Mouse (Mus musculus): ENCODE results near the gene Slc6a16. TPM values are rescaled to one million over a fixed set of nuclear protein-coding genes. Genes with fewer than 3 reads are reported as not detected.

The Slc6a16 gene
- total RNA-seq, 4 experiments from 2014 or later, result 0.37 TPM; not detected in 3

- DNase-seq, result no peak
These were observed 24.3 kb upstream of the Slc6a16 start for GRCm38 (mm10) chr7:45216442-45217183.

DNA sequence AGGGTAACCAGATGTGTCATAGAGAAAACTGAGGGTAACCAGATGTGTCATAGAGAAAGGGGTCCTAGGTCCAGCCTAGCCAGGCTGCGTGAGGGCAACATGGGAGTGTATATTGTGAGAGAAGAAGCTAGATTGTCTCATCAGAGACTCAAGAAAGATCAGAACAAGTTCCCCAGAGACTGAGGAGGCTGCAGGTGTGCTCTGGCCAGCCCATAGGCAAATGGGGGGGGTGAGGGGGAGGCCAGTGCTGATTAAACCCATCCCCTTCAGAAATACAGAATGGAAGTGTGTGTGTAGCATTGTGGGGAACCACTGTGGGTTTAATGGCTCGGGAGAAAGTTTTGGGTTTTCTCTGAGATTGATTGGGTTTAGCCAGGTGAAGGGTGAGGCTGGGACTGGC, 19.2 kb upstream of the Slc6a16 start:
- DNase-seq, result no peak

DNA sequence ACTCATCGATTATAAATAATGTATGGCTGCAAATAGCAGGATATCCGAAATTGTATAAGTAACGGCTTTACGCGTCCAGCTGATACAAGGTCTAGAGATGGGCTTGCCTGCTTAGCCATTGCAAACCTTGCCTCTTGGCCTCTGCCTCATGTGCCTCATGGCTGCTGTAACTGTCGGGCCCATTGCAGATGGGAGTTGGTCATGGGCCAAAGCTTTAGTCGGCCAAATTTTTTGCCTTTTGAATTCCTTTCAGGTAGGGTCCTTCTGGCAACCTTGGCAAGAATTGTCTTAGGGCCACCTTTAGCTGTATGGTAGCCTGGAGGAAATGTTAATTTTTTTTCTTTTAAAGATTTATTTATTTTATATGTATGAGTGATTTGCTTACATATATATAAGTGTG, 16.1 kb upstream of the Slc6a16 start:
- DNase-seq, result no peak

DNA sequence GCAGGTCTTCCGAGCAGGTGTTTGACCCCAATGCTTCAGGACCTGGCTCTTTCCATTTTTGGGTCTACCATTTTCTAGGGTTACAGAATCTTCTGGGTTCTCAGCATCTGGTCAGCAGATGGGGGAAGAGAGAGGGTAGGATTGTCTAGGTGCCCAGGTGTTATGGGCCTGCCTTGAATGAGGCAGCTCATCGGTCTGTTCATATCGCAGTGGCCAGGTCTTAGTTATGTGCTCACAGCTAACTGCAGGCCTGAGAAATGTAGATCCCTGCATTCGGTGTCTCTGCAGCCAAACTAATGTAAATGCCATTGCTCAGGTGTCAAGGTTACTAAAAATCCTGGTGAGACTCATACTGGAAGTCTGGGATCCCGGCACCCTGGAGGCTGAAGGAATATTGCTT, 14.5 kb upstream of the Slc6a16 start:
- no peak for DNase-seq

DNA sequence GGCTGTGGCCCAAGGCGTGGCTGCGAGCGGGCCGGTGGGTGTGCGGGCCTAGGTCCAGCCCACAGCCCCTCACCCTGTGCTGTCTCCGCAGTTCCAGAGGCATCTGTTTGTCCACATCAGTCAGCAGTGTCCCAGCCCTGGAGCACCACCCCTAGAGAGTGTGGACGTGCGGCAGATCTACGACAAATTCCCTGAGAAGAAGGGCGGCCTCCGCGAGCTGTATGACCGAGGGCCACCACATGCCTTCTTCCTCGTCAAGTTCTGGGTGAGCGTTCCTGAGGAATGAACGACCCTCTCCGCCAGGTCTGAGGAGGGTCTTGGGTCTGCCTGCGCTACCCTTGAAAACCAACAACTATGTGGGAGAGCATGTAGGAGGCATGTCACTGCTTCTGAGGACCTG, 12.3 kb upstream of the Slc6a16 start:
- DNase-seq, result no peak

GRCm38 (mm10) chr7:45229046-45229445, 11.8 kb upstream of the Slc6a16 start:
- DNase-seq, result no peak

DNA sequence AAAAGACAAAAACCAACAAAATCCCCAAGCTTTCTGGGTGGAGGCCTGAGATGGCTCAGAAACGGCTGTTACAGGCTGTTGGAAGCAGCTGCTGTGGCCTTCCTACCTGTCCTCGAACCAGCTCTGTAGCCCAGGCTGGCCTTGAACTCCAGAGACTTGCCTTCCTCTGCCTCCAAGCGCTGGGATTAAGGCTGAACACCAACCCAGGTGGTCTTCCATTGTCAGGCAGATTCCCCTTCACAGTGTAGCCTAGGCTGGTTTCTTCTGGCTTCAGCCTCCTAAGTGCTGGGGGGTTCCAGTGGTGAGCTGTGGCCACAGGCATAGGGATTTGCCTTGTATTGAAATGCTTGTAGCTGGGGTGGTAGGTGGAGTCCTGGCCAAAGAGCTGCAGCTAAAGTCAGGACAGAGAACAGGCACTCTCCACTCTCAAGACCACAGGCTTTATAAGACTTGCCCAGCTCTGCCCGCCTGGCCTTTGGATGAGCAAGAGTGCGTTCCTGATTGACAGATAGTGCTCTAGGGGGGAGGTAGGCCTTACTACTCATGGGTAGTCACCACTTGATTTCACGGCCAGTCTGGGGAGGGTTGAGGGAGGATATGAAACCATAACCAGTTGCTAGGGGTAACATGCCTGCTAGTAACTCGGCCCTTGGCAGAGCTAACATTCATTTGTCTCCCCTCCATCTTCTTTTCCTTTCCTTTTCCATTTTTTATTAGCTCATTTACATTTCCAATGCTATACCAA, 11.3 kb upstream of the Slc6a16 start:
- no peak for DNase-seq

GRCm38 (mm10) chr7:45231192-45231591, 9.7 kb upstream of the Slc6a16 start:
- no peak for DNase-seq

DNA sequence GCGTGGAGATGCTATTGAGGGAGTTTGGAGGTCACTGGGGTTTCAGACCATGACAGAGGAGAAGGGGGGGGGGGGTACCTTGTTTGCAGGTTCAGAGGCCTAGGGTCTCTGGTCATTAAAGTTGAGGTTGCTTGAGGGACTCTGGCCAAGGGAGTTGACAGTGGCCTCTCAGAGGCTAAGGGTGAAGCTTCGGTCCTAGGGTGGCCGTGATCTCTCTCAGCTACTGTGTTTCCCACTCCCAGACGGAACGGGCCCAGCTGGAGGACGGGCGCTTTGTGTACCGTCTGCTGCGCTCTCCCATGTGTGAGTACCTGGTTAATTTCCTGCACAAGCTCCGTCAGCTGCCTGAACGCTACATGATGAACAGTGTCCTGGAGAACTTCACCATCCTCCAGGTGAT, 8.9 kb upstream of the Slc6a16 start:
- DNase-seq, result no peak

DNA sequence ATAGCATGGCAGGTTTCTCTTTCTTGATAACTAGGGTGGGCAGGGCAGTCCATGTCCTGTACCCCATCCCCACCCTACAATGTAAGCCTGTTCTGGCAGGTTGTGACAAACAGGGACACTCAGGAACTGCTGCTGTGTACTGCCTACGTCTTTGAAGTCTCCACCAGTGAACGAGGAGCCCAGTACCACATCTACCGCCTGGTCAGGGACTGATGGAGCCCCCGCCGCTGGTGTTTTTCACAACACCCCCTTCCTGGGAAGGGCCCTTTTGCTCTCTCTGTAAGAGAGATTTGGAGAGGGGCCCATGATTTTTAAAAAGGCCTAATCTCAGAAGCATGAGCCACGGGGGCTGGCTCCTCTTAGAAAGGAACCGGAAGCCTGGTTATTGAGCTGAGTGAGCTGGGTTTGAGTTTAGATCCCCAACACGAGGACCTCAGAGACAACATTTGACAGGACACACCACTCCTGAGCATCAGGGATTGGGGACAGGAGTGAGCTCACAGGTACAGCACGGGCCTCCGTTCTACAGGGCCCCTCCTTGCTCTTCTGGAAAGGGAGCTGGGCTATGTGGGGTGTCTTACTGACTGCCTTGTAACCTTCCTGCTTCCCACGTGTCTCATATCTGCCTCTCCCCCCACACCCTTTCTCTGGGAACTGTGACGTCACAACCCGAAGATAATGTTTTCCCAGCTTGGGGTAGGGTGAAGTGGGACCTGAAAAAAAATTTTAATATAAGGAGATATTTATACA, 8.0 kb upstream of the Slc6a16 start:
- DNase-seq, result no peak

DNA sequence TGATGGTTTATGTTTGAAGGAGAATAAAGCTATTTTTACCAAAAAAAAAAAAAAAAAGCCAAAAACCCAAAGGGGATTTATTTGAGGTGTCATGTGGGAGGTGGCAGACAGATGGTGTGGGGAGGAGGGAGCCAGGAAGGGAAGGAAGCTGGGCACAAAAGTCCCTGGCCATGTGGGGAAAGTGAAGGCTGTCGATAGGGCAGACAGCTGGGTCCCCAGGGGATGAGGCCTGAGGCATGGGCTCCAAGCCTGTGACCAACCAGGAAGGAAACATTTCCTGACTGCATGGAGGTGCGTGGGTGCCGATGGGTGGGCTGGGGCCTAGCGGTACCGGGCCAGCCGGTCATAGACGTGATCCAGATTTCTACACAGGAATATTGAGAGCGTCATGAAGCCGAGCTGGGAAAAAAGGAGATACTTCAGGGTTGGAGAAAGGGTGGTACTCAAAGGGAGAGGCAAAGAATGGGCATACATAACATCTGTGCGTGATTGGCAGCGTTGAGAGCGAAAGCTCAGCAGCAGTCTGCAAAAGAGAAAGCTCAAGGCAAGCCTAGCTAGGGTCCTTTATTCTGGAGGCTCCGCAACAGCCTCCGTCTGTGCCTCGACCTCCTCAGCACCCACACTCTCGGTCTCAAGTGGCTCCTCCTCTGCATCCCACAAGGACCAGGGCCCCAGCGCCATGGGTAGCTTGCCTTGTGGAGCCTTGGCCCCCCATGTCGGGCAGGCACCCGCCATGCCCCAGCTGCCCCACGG, 7.1 kb upstream of the Slc6a16 start:
- DNase-seq, result no peak

DNA sequence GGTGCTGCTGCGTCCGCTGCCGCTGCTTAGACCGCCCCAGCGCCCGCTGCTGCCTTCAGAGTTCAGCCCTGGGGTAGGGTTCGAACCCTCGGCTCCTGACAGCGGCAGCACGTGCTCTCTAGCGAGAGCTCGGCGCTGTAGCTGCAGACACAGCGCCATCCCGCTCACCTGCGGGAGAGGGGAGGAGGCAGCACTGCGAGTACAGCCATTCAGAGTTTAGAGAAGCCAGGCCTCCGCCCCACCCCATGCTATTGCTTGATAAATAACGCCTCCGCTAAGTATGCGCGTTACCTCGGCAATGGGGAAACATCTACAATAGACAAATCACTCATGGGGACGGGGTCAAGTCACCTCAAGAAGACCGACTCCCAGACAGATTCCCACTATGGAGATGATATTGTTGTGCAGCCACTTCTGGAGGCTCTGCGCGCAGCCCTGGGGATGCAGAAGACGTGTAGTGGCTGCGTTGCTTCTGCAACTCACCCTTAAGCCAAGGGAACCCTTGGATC, 6.5 kb upstream of the Slc6a16 start:
- DNase-seq, result no peak

GRCm38 (mm10) chr7:45234922-45235571, 5.8 kb upstream of the Slc6a16 start:
- no peak for DNase-seq

DNA sequence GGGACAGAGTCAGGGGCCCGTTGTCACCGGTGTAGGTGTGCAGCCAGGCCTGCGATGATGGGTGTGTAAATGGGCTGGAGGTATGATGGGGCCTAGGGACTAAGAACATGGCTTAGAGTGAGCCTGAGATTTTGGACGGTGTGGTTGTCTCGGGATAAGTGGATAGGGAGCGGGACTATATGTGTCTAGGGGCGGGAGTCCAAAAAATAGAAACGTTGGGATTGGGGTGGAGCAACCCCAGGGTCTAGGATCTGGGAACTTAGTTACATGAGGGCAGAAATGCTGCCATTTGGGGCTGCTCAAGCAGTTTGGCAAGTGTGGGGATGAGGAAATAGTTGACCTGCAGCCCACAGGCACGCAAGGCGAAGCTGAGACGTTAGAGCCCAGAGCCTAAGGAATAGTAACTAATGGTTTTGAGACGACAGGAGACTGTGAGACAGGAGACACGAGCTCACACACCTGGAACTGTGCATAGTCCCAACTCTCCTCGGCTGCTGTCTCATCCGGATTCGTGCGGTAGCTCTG, 5.2 kb upstream of the Slc6a16 start:
- no peak for DNase-seq

GRCm38 (mm10) chr7:45237747-45238699, 2.9 kb upstream of the Slc6a16 start:
- no peak for DNase-seq

GRCm38 (mm10) chr7:45238723-45239496, 2.0 kb upstream of the Slc6a16 start, which contains the start of gene Cd37:
Gene Cd37 (minus strand): TSS chr7:45239115.
- no peak for DNase-seq

- DNase-seq, result no peak
These were observed 776 bp upstream of the Slc6a16 start for GRCm38 (mm10) chr7:45240109-45240508.

- no peak for DNase-seq
These were observed 484 bp downstream of the Slc6a16 start for GRCm38 (mm10) chr7:45241389-45241749.

DNA sequence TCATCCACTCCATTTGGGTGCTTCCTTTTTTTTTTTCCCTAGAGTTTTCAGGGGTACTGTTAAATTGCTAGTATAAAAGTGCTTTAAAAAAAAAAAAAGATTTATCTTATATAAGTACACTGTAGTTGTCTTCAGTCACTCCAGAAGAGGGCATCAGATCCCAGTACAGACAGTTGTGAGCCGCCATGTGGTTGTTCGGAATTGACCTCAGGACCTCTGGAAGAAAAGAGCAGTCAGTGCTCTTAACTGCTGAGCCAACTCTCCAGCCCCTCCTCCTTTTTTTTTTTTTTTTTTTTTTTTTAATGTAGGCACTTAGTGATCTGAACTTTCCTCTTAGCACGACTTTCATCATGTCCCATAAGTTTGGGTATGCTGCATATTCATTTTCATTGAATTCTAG, 6.8 kb downstream of the Slc6a16 start:
- DNase-seq, result no peak

- DNase-seq, result no peak
These were observed 12.9 kb downstream of the Slc6a16 start for GRCm38 (mm10) chr7:45253806-45254205.
